Mouse (Mus musculus): Measurements from ENCODE around the gene Sh3bgrl2. TPM values are rescaled to one million over a fixed set of nuclear protein-coding genes. Genes with fewer than 3 reads are reported as not detected.

Sh3bgrl2 gene
- polyA plus RNA-seq, 1 experiment from 2014 or later, result 12.0 TPM

- Histone ChIP-seq H3K9ac (no peak overlapping the region), H3K27me3 (no peaks in the 10 kb centered on the region), H3K4me3 (replicated peaks) (no peak overlapping the region), H3K4me1 (replicated peaks) (no peaks in the 10 kb centered on the region), H3K36me3 (replicated peaks) (no peaks in the 10 kb centered on the region), H3K9me3 (replicated peaks) (no peaks in the 10 kb centered on the region), H3K4me2 (no peak overlapping the region), H3K27ac (replicated peaks) (no peak overlapping the region)
- no peak for ATAC-seq (ENCODE audit: insufficient read depth)
- WGBS (ENCODE audit: insufficient replicate concordance), result 16% methylated on average over 7 of the region's 7 CpGs
Observed at GRCm38 (mm10) chr9:83635997-83636396, 87.9 kb downstream of the Sh3bgrl2 start.

GRCm38 (mm10) chr9:83643139-83643538 is 95.0 kb downstream of the Sh3bgrl2 start:
- WGBS (ENCODE audit: insufficient replicate concordance), result 54% methylated on average over 4 of the region's 4 CpGs
- Histone ChIP-seq H3K27ac (replicated peaks) (no peak overlapping the region), H3K9me3 (replicated peaks) (no peaks in the 10 kb centered on the region), H3K4me3 (replicated peaks) (no peak overlapping the region), H3K4me1 (replicated peaks) (no peaks in the 10 kb centered on the region), H3K4me2 (no peak overlapping the region), H3K27me3 (no peaks in the 10 kb centered on the region), H3K9ac (no peak overlapping the region), H3K36me3 (replicated peaks) (no peaks in the 10 kb centered on the region)
- ATAC-seq (ENCODE audit: insufficient read depth), result no peak

- Histone ChIP-seq H3K27me3 (no peaks in the 10 kb centered on the region), H3K27ac (replicated peaks) (no peak overlapping the region), H3K36me3 (replicated peaks) (no peaks in the 10 kb centered on the region), H3K9ac (no peak overlapping the region), H3K9me3 (replicated peaks) (no peaks in the 10 kb centered on the region), H3K4me2 (no peak overlapping the region), H3K4me3 (replicated peaks) (no peak overlapping the region), H3K4me1 (replicated peaks) (no peaks in the 10 kb centered on the region)
- ATAC-seq (ENCODE audit: insufficient read depth), result no peak
- 38% methylated on average over 4 of the region's 4 CpGs for WGBS (ENCODE audit: insufficient replicate concordance)
Observed at GRCm38 (mm10) chr9:83643833-83644232, 95.7 kb downstream of the Sh3bgrl2 start.

GRCm38 (mm10) chr9:83646215-83646614 is 98.1 kb downstream of the Sh3bgrl2 start:
- Histone ChIP-seq H3K4me2 (no peak overlapping the region), H3K9me3 (replicated peaks) (no peaks in the 10 kb centered on the region), H3K36me3 (replicated peaks) (no peaks in the 10 kb centered on the region), H3K4me1 (replicated peaks) (no peaks in the 10 kb centered on the region), H3K27ac (replicated peaks) (no peak overlapping the region), H3K9ac (no peak overlapping the region), H3K4me3 (replicated peaks) (no peak overlapping the region), H3K27me3 (no peaks in the 10 kb centered on the region)
- no peak for ATAC-seq (ENCODE audit: insufficient read depth)
- WGBS (ENCODE audit: insufficient replicate concordance), result 63% methylated on average over 2 of the region's 2 CpGs

GRCm38 (mm10) chr9:83646691-83647090 is 98.6 kb downstream of the Sh3bgrl2 start:
- Histone ChIP-seq H3K4me3 (replicated peaks) (no peak overlapping the region), H3K27ac (replicated peaks) (no peak overlapping the region), H3K9ac (no peak overlapping the region), H3K9me3 (replicated peaks) (no peaks in the 10 kb centered on the region), H3K4me1 (replicated peaks) (no peaks in the 10 kb centered on the region), H3K27me3 (no peaks in the 10 kb centered on the region), H3K4me2 (no peak overlapping the region), H3K36me3 (replicated peaks) (no peaks in the 10 kb centered on the region)
- 63% methylated on average over 5 of the region's 5 CpGs for WGBS (ENCODE audit: insufficient replicate concordance)
- ATAC-seq (ENCODE audit: insufficient read depth), result no peak

- WGBS (ENCODE audit: insufficient replicate concordance), result 32% methylated on average over 7 of the region's 7 CpGs
- Histone ChIP-seq H3K4me1 (replicated peaks) (no peaks in the 10 kb centered on the region), H3K36me3 (replicated peaks) (no peaks in the 10 kb centered on the region), H3K27me3 (no peaks in the 10 kb centered on the region), H3K9me3 (replicated peaks) (no peaks in the 10 kb centered on the region), H3K4me3 (replicated peaks) (no peak overlapping the region), H3K9ac (no peak overlapping the region), H3K27ac (replicated peaks) (no peak overlapping the region), H3K4me2 (no peak overlapping the region)
- ATAC-seq (ENCODE audit: insufficient read depth), result no peak
Observed at GRCm38 (mm10) chr9:83647919-83648705, 100.0 kb downstream of the Sh3bgrl2 start.

GRCm38 (mm10) chr9:83648733-83649132 is 100.6 kb downstream of the Sh3bgrl2 start:
- Histone ChIP-seq H3K4me3 (replicated peaks) (no peak overlapping the region), H3K9ac (no peak overlapping the region), H3K36me3 (replicated peaks) (no peaks in the 10 kb centered on the region), H3K9me3 (replicated peaks) (no peaks in the 10 kb centered on the region), H3K27ac (replicated peaks) (no peak overlapping the region), H3K4me2 (no peak overlapping the region), H3K27me3 (no peaks in the 10 kb centered on the region), H3K4me1 (replicated peaks) (no peaks in the 10 kb centered on the region)
- no peak for ATAC-seq (ENCODE audit: insufficient read depth)
- 28% methylated on average over 3 of the region's 3 CpGs for WGBS (ENCODE audit: insufficient replicate concordance)

- H3K27me3 ChIP-seq, result no peaks in the 10 kb centered on the region
- no peaks in the 10 kb centered on the region for H3K9me3 ChIP-seq (replicated peaks)
- no peak overlapping the region for H3K4me3 ChIP-seq (replicated peaks)
- 65% methylated on average over 13 of the region's 13 CpGs for WGBS (ENCODE audit: insufficient replicate concordance)
- ATAC-seq (ENCODE audit: insufficient read depth), result no peak
- no peaks in the 10 kb centered on the region for H3K36me3 ChIP-seq (replicated peaks)
- H3K4me2 ChIP-seq, result no peak overlapping the region
- no peak overlapping the region for H3K27ac ChIP-seq (replicated peaks)
- H3K4me1 ChIP-seq (replicated peaks), result no peaks in the 10 kb centered on the region
- no peak overlapping the region for H3K9ac ChIP-seq
Observed at GRCm38 (mm10) chr9:83652015-83652414, 103.9 kb downstream of the Sh3bgrl2 start.

GRCm38 (mm10) chr9:83652590-83653172 is 104.6 kb downstream of the Sh3bgrl2 start:
- Histone ChIP-seq H3K4me2 (no peak overlapping the region), H3K36me3 (replicated peaks) (no peaks in the 10 kb centered on the region), H3K9me3 (replicated peaks) (no peaks in the 10 kb centered on the region), H3K27me3 (no peaks in the 10 kb centered on the region), H3K4me3 (replicated peaks) (no peak overlapping the region), H3K27ac (replicated peaks) (no peak overlapping the region), H3K9ac (no peak overlapping the region), H3K4me1 (replicated peaks) (no peaks in the 10 kb centered on the region)
- ATAC-seq (ENCODE audit: insufficient read depth), result no peak
- WGBS (ENCODE audit: insufficient replicate concordance), result 13% methylated on average over 15 of the region's 15 CpGs

- Histone ChIP-seq H3K9ac (no peak overlapping the region), H3K9me3 (replicated peaks) (no peaks in the 10 kb centered on the region), H3K4me3 (replicated peaks) (no peak overlapping the region), H3K27ac (replicated peaks) (no peak overlapping the region), H3K27me3 (no peaks in the 10 kb centered on the region), H3K36me3 (replicated peaks) (no peaks in the 10 kb centered on the region), H3K4me1 (replicated peaks) (no peaks in the 10 kb centered on the region), H3K4me2 (no peak overlapping the region)
- WGBS (ENCODE audit: insufficient replicate concordance), result 36% methylated on average over 5 of the region's 5 CpGs
- no peak for ATAC-seq (ENCODE audit: insufficient read depth)
Observed at GRCm38 (mm10) chr9:83654601-83655000, 106.5 kb downstream of the Sh3bgrl2 start.

- Histone ChIP-seq H3K4me1 (replicated peaks) (no peaks in the 10 kb centered on the region), H3K36me3 (replicated peaks) (no peaks in the 10 kb centered on the region), H3K4me3 (replicated peaks) (no peak overlapping the region), H3K27me3 (no peaks in the 10 kb centered on the region), H3K4me2 (no peak overlapping the region), H3K27ac (replicated peaks) (no peak overlapping the region), H3K9ac (no peak overlapping the region), H3K9me3 (replicated peaks) (no peaks in the 10 kb centered on the region)
- WGBS (ENCODE audit: insufficient replicate concordance), result 17% methylated on average over 8 of the region's 8 CpGs
- ATAC-seq (ENCODE audit: insufficient read depth), result no peak
Observed at GRCm38 (mm10) chr9:83656960-83657651, 109.0 kb downstream of the Sh3bgrl2 start.
